Mouse (Mus musculus) C2C12 (cell line): ENCODE data around the gene Cttnbp2. TPM values are rescaled to one million over a fixed set of nuclear protein-coding genes. Genes with fewer than 3 reads are reported as not detected.

ENCODE experiments used
- H3K27me3 ChIP-seq: one replicate; pipeline ENCODE4 v1.6.1; 2011; ENCODE audit not compliant: control insufficient read depth, insufficient read depth, insufficient read length
- H3K36me3 ChIP-seq: one replicate; pipeline ENCODE4 v1.6.1; 2011; ENCODE audit not compliant: control insufficient read depth, insufficient read depth
- H3K4me3 ChIP-seq: one replicate; pipeline ENCODE4 v1.5.1; 2011; ENCODE audit warnings: mild to moderate bottlenecking, control low read depth; ENCODE audit not compliant: poor library complexity, insufficient read depth, severe bottlenecking
- H3K79me2 ChIP-seq: one replicate; pipeline ENCODE4 v1.6.1; 2011; ENCODE audit not compliant: control insufficient read depth, insufficient read depth
- H3K79me3 ChIP-seq: one replicate; pipeline ENCODE4 v1.6.1; 2011; ENCODE audit warnings: low read depth, control low read depth
- H3ac ChIP-seq: one replicate; pipeline ENCODE3; 2011; ENCODE audit warnings: low read depth; ENCODE audit not compliant: control insufficient read depth, insufficient read length
- CEBPB ChIP-seq: IDR thresholded peaks from one replicate; pipeline ENCODE4 v1.6.1; 2011; ENCODE audit warnings: low read depth, mild to moderate bottlenecking, control low read depth, moderate library complexity
- CTCF ChIP-seq: IDR thresholded peaks from one replicate; pipeline ENCODE4 v1.5.1; 2011; ENCODE audit not compliant: control insufficient read depth, insufficient read depth, insufficient read length
- FOSL1 ChIP-seq: IDR thresholded peaks from one replicate; pipeline ENCODE4 v1.8.0; 2011; ENCODE audit warnings: mild to moderate bottlenecking, low read length; ENCODE audit not compliant: poor library complexity, insufficient read depth, severe bottlenecking
- MAX ChIP-seq: IDR thresholded peaks from one replicate; pipeline ENCODE4 v1.6.1; 2011; ENCODE audit warnings: mild to moderate bottlenecking, control low read depth
- MYOD1 ChIP-seq: IDR thresholded peaks from one replicate; pipeline ENCODE4 v1.6.1; 2011; ENCODE audit warnings: low read depth; ENCODE audit not compliant: control insufficient read depth, insufficient read length
- MYOG ChIP-seq: IDR thresholded peaks from one replicate; pipeline ENCODE4 v1.6.1; 2011; ENCODE audit not compliant: control insufficient read depth, insufficient read length; ENCODE audit errors: extremely low read depth
- USF1 ChIP-seq: IDR thresholded peaks from one replicate; pipeline ENCODE4 v1.6.1; 2011; ENCODE audit warnings: low read depth, mild to moderate bottlenecking, control low read depth, moderate library complexity
- polyA plus RNA-seq: library from polyadenylated mRNA; unstranded; fragments of >200 nt; fragmentation: generic; extraction: Trizol; gene quantifications from one replicate; pipeline ENCODE4 v1.2.1, GENCODE M21; 2012; ENCODE audit warnings: missing spikeins

Gene Cttnbp2
- polyA plus RNA-seq, 1 experiment, result not detected

GRCm38 (mm10) chr6:18415961-18416360, 98.7 kb downstream of the Cttnbp2 start:
- Histone ChIP-seq H3K36me3 (no peaks in the 10 kb centered on the region), H3K79me2 (no peaks in the 10 kb centered on the region), H3K4me3 (no peak overlapping the region), H3K27me3 (no peaks in the 10 kb centered on the region), H3ac (no peak overlapping the region), H3K79me3 (no peaks in the 10 kb centered on the region)
- no peak for TF ChIP-seq MAX
- TF ChIP-seq MYOG, result no peak
- TF ChIP-seq MYOD1, result no peak
- TF ChIP-seq USF1, result no peak
- TF ChIP-seq CEBPB, result no peak
- no peak for TF ChIP-seq CTCF
- TF ChIP-seq FOSL1, result no peak

- Histone ChIP-seq H3K4me3 (no peak overlapping the region), H3K27me3 (no peaks in the 10 kb centered on the region), H3K36me3 (no peaks in the 10 kb centered on the region), H3ac (no peak overlapping the region), H3K79me2 (no peaks in the 10 kb centered on the region), H3K79me3 (no peaks in the 10 kb centered on the region)
- TF ChIP-seq MYOD1 (no peak), FOSL1 (no peak)
Measured at GRCm38 (mm10) chr6:18411505-18412225, 103.0 kb downstream of the Cttnbp2 start.

GRCm38 (mm10) chr6:18408445-18408844, 106.2 kb downstream of the Cttnbp2 start:
- no peaks in the 10 kb centered on the region for H3K27me3 ChIP-seq
- no peak overlapping the region for H3K4me3 ChIP-seq
- TF ChIP-seq CEBPB, result no peak
- no peak for TF ChIP-seq USF1
- TF ChIP-seq FOSL1, result no peak
- no peak for TF ChIP-seq MYOG
- no peak for TF ChIP-seq MYOD1
- no peaks in the 10 kb centered on the region for H3K79me2 ChIP-seq
- H3K36me3 ChIP-seq, result no peaks in the 10 kb centered on the region
- H3K79me3 ChIP-seq, result no peaks in the 10 kb centered on the region
- H3ac ChIP-seq, result no peak overlapping the region

DNA sequence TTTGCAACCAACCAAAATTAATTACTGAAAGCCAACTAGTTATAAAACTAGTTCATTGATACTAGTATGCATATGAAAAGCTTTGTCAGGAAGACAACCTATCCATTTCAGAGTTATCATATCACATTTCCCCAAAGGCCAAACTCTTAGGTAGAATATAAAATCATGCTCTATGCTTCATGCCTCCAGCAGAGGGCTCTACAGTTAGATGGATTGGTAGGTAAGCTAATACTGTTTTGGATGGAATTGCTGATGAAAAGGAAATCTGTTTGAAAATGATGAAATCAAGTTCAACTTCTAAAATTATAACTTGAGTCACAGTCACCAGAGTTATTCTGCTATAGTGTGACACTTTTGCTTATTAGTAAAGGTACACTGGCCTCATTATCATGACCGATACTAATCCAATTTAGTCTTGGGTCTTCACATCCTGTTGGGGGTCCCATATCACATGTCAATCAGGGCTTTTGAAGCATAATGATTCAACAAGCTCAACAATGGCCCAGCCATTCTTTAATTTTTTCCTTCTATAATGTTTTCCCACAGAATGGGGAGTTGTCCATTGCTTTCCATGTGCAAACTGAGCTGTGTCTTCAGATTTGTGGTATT, 113.5 kb downstream of the Cttnbp2 start:
- TF ChIP-seq MYOD1, result no peak
- TF ChIP-seq MYOG, result no peak
- no peak for TF ChIP-seq FOSL1
- TF ChIP-seq USF1, result no peak
- TF ChIP-seq CTCF, result no peak
- no peak for TF ChIP-seq MAX
- no peak for TF ChIP-seq CEBPB
- Histone ChIP-seq H3K4me3 (no peak overlapping the region), H3K79me3 (no peaks in the 10 kb centered on the region), H3ac (no peak overlapping the region), H3K36me3 (no peaks in the 10 kb centered on the region), H3K79me2 (no peaks in the 10 kb centered on the region), H3K27me3 (no peaks in the 10 kb centered on the region)

GRCm38 (mm10) chr6:18381380-18381779, 133.3 kb downstream of the Cttnbp2 start:
- no peaks in the 10 kb centered on the region for H3K27me3 ChIP-seq
- TF ChIP-seq MAX (no peak), CTCF (no peak), MYOG (no peak), MYOD1 (no peak), FOSL1 (no peak), USF1 (no peak), CEBPB (no peak)

More at GRCm38 (mm10) chr6:18381380-18381779, 133.3 kb downstream of the Cttnbp2 start:
- H3K79me3 ChIP-seq, result no peaks in the 10 kb centered on the region
- H3ac ChIP-seq, result no peak overlapping the region
- H3K79me2 ChIP-seq, result no peaks in the 10 kb centered on the region
- H3K36me3 ChIP-seq, result no peaks in the 10 kb centered on the region
- no peak overlapping the region for H3K4me3 ChIP-seq
